Mouse (Mus musculus) E14TG2a.4 (cell line): ENCODE results near the gene Ano6.
"Not testable (repeated sequence)": the region's sequence is repeated elsewhere in the genome, so short reads cannot be mapped to it uniquely, and the experiment has no call there.

Source experiments
- H3K27me3 ChIP-seq: 2 replicates; pipeline ENCODE4 v1.6.1; 2014; ENCODE audit warnings: low read length, control low read depth; ENCODE audit not compliant: insufficient read depth
- H3K36me3 ChIP-seq: 2 replicates; pipeline ENCODE4 v1.6.1; 2014; ENCODE audit warnings: low read length, control low read depth; ENCODE audit not compliant: insufficient read depth
- H3K4me1 ChIP-seq: replicated peaks from 2 replicates; pipeline ENCODE4 v1.6.1; 2014; ENCODE audit warnings: low read depth, low read length, control low read depth
- H3K4me3 ChIP-seq: replicated peaks from 2 replicates; pipeline ENCODE4 v1.5.1; 2014; ENCODE audit warnings: mild to moderate bottlenecking, low read length
- H3K9me3 ChIP-seq: 2 replicates; pipeline ENCODE4 v1.6.1; 2014; ENCODE audit warnings: low read length, control low read depth
- CTCF ChIP-seq: conservative IDR thresholded peaks from 2 replicates; pipeline ENCODE4 v1.5.1; 2014; ENCODE audit warnings: low read length
- NANOG ChIP-seq: IDR thresholded peaks from 2 replicates; pipeline ENCODE4 v1.6.1; 2014; ENCODE audit warnings: borderline replicate concordance, low read length, mixed read lengths
- POU5F1 ChIP-seq: IDR thresholded peaks from 2 replicates; pipeline ENCODE4 v1.6.1; 2014; ENCODE audit warnings: low read length, borderline replicate concordance

Gene Ano6

GRCm38 (mm10) chr15:95820678-95821077, 30.0 kb downstream of the Ano6 start:
- no peaks in the 10 kb centered on the region for H3K9me3 ChIP-seq
- no peaks in the 10 kb centered on the region for H3K27me3 ChIP-seq
- H3K36me3 ChIP-seq = peaks cover 23% of the 10 kb centered on the region; the same call in 1 of the 2 replicates
- TF ChIP-seq POU5F1 = no peak
- TF ChIP-seq CTCF = no peak
- no peak for TF ChIP-seq NANOG
- peak overlapping the region; percentile 72 for H3K4me3 ChIP-seq
- peaks cover 73% of the 10 kb centered on the region for H3K4me1 ChIP-seq

- H3K9me3 ChIP-seq = no peaks in the 10 kb centered on the region
- no peak overlapping the region for H3K4me3 ChIP-seq
- peaks cover 86% of the 10 kb centered on the region for H3K4me1 ChIP-seq
- H3K27me3 ChIP-seq = no peaks in the 10 kb centered on the region
- peaks cover 25% of the 10 kb centered on the region; the same call in 1 of the 2 replicates for H3K36me3 ChIP-seq
- TF ChIP-seq NANOG = no peak
- no peak for TF ChIP-seq POU5F1
Observed at GRCm38 (mm10) chr15:95822099-95822498, 31.5 kb downstream of the Ano6 start.

- Histone ChIP-seq H3K4me1 (peaks cover 84% of the 10 kb centered on the region), H3K9me3 (no peaks in the 10 kb centered on the region), H3K27me3 (no peaks in the 10 kb centered on the region), H3K36me3 (peaks cover 25% of the 10 kb centered on the region; the same call in 1 of the 2 replicates), H3K4me3 (no peak overlapping the region)
- TF ChIP-seq CTCF = no peak
- no peak for TF ChIP-seq NANOG
Observed at GRCm38 (mm10) chr15:95823383-95824306, 33.0 kb downstream of the Ano6 start.

DNA sequence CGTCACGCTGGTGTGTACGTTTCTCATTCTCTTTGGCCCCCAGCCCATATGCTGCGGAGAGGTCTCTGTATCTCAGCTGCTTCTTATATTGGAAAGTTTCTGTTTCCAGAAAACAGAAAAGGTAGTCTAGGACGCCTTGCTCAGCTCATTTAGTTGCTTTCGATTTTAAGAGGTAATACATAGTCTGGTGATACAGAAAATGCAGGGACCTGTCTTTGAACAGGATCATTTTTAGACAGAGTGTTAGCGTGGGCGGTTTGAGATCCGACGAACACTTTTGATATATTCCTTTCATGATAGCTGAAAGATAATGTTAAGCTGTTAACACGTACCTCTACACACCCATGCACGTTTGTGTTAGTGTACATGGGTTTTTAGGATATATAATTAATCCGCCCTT, 35.9 kb downstream of the Ano6 start:
- TF ChIP-seq POU5F1 (no peak), NANOG (no peak), CTCF (no peak)
- no peaks in the 10 kb centered on the region for H3K9me3 ChIP-seq

DNA sequence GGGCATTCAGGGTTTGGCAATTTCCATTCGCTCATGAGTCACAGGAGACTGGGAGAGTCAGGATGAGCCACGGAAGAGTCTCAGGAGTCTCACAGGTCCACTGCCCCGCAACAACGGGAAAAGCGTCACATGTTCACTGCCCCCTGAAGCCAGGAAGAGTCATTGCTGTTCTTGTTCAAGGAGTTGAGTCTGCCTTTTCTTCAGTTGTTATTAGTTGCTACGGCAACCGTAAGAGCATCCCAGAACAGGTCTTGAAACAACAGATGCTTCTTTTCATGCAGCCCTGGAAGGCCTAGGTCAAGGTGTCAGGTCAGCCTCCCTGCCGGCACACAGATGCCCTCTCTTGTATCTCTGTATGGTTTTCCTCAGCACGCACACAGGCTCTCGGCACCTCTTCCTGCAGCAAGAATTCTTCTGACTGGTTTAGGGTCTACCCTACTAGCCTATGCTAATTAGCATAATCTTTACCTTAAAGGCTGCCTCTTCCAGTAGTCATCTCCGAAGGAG, 36.9 kb downstream of the Ano6 start:
- Histone ChIP-seq H3K4me1 (peaks cover 87% of the 10 kb centered on the region), H3K9me3 (no peaks in the 10 kb centered on the region), H3K4me3 (peak overlapping the region; percentile 61), H3K36me3 (peaks cover 25% of the 10 kb centered on the region; the same call in 1 of the 2 replicates), H3K27me3 (no peaks in the 10 kb centered on the region)
- TF ChIP-seq CTCF (no peak), NANOG (no peak), POU5F1 (no peak)

More for the DNA sequence above, 35.9 kb downstream of the Ano6 start:
- H3K4me1 ChIP-seq = peaks cover 87% of the 10 kb centered on the region
- peaks cover 25% of the 10 kb centered on the region; the same call in 1 of the 2 replicates for H3K36me3 ChIP-seq
- H3K27me3 ChIP-seq = no peaks in the 10 kb centered on the region
- no peak overlapping the region for H3K4me3 ChIP-seq

GRCm38 (mm10) chr15:95828018-95828646, 37.5 kb downstream of the Ano6 start:
- peaks cover 89% of the 10 kb centered on the region for H3K4me1 ChIP-seq

GRCm38 (mm10) chr15:95828647-95829254, 38.1 kb downstream of the Ano6 start:
- Histone ChIP-seq H3K4me3 (peak overlapping the region; percentile 75), H3K9me3 (no peaks in the 10 kb centered on the region), H3K36me3 (peaks cover 20% of the 10 kb centered on the region; the same call in 1 of the 2 replicates), H3K27me3 (no peaks in the 10 kb centered on the region), H3K4me1 (peaks cover 89% of the 10 kb centered on the region)
- TF ChIP-seq POU5F1 = no peak
- no peak for TF ChIP-seq CTCF
- peak; percentile 59; the same call in 1 of the 2 replicates for TF ChIP-seq NANOG

More at GRCm38 (mm10) chr15:95828018-95828646, 37.5 kb downstream of the Ano6 start:
- Histone ChIP-seq H3K4me3 (peak overlapping the region; percentile 61), H3K36me3 (peaks cover 22% of the 10 kb centered on the region; the same call in 1 of the 2 replicates)
- H3K27me3 ChIP-seq, H3K9me3 ChIP-seq: not testable (repeated sequence)

- Histone ChIP-seq H3K4me1 (peaks cover 87% of the 10 kb centered on the region), H3K36me3 (peaks cover 15% of the 10 kb centered on the region; the same call in 1 of the 2 replicates), H3K9me3 (no peaks in the 10 kb centered on the region), H3K27me3 (no peaks in the 10 kb centered on the region), H3K4me3 (peak overlapping the region; percentile 75)
- TF ChIP-seq POU5F1 (no peak), NANOG (no peak; the same call in 1 of the 2 replicates), CTCF (no peak)
Observed at GRCm38 (mm10) chr15:95829553-95830205, 39.0 kb downstream of the Ano6 start.
